Mouse (Mus musculus) cerebellum, adult (tissue): ENCODE measurements around the gene Aktip.

Experiments
- ATAC-seq: cut with Nextera tagmentation; 2 replicates; pipeline ENCODE4 v1.9.2; 2017; ENCODE audit warnings: mild to moderate bottlenecking, moderate library complexity, mixed read lengths; ENCODE audit not compliant: insufficient number of reproducible peaks, low FRiP score, low TSS enrichment

Gene Aktip

GRCm38 (mm10) chr8:91194081-91194480, 5.7 kb downstream of the Aktip start:
- ATAC-seq: no peak

- ATAC-seq: no peak
Observed at GRCm38 (mm10) chr8:91192941-91193340, 6.8 kb downstream of the Aktip start.

GRCm38 (mm10) chr8:91190816-91191340, 8.9 kb downstream of the Aktip start:
- no peak; the same call in 1 of the 2 replicates for ATAC-seq

DNA sequence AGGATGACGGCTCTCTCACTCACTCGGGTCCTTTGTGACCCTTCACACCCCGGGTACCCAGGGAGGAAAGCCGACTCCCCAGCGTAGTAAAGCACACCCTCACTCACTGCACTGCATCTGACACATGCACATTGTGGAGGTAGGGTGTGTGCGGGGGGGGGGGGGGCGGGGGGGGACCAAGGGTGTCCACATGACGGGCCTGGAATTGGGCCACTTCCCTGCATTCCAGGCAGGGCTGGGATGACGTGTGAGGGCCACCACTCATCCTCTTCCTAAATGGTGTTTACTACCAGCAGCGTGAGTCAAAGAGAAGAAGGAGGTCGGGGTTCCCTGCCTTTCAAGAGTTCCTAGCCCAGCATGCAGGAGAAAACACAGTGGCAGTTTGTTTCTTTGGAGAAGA, 11.6 kb downstream of the Aktip start:
- ATAC-seq: no peak

GRCm38 (mm10) chr8:91186372-91186771, 13.4 kb downstream of the Aktip start:
- ATAC-seq: no peak

- ATAC-seq: no peak
Observed at GRCm38 (mm10) chr8:91177708-91178107, 22.1 kb downstream of the Aktip start.

DNA sequence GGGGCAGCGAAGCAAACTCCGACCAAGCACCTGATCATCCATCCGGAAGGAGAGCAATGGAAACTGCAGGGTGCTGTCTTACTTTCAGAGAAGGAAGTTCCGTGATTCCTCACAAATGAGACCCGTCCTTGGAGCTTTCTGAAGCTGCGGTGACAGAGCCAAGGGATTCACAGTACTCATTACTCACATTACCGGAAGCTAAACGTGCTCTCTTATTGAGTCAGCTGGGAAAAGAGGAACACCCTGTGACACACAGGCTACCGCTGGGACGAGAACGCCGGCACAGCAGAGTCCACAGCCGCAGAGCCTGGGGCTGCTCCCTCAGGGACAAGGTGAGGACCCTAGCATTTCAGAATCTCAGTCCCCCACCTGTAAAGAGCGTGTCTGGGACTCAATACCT, 23.6 kb downstream of the Aktip start:
- no peak for ATAC-seq

DNA sequence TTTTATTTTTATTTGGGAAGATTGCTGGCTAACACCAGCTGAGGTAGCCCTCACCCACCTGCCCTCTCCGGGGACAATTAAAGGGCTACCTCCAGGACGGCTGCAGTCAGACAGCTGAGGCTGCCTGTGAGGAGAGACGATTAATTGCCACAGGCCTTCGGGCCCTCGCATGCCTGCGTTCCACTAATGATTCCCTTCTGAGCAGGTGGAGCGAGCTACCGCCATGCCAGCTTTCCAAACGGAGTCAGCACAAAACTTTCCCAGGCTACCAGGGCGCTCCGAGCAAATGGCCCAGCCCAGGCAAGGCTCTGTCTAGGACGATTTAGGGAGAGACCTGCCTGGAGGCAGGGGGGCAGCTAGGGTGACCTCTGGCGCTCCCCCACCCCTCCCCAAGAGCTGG, 28.2 kb downstream of the Aktip start:
- ATAC-seq: no peak

DNA sequence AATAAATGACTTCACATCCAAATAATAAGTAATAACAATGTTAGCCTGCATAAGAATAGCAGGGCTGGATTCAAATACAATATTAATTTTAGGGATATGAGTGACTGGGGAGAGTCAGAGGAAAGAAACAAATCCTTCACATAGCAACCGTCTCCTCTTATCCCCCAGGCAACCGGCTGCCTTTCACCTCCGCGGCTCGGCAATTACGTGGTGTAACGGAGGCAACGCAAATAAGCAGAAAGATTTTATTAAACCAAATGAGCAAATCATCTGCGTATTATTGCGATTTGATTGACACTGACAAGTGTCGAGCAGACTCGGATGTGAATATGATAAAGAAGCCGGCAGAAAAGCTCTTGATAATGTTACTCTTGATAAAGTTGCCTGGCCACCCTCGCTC, 28.9 kb downstream of the Aktip start:
- ATAC-seq: no peak

DNA sequence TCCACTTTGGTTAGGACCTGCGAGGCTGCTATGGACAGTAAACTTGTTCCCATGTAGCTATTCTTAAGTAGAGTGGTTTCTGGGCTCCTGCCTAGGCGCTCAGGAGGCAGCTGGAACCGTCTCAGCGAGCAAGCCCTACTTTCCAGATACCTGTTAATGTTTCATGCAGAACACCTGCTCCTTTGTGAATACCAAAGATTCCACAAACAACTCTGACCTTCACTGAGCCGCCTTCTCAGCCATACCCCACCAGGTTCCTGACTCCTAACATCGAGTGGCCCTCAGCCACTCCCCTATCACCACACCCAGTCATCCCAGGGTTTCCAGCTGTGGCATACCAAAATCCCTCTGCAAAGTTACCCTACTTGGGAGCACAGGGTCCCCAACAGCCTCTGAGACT, 29.6 kb downstream of the Aktip start:
- ATAC-seq: no peak

GRCm38 (mm10) chr8:91159959-91160800, 39.6 kb downstream of the Aktip start:
- ATAC-seq: no peak

GRCm38 (mm10) chr8:91158617-91159016, 41.2 kb downstream of the Aktip start:
- no peak for ATAC-seq

- ATAC-seq: no peak
Observed at GRCm38 (mm10) chr8:91154564-91154963, 45.2 kb downstream of the Aktip start.

DNA sequence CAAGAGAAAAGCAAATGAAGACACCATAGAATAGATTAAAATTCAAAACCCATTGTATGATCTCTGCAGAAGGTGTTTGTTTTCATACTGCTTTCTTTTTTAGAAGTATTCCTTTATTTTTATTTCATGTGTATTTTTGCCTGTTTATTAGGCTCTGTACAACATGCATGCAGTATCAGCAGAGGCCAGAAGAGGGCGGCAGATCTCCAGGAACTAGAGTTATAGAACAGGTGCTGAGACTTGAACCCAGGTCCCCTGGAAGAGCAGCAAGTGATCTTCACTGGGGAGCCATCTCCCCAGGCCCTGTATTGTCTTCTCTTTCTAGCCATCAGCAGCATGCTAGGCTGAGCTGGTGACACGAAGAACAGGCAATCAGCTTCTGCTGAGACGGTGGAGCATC, 45.9 kb downstream of the Aktip start:
- no peak for ATAC-seq

GRCm38 (mm10) chr8:91151531-91151930, 48.2 kb downstream of the Aktip start:
- no peak for ATAC-seq

GRCm38 (mm10) chr8:91149298-91149697, 50.5 kb downstream of the Aktip start:
- no peak for ATAC-seq

DNA sequence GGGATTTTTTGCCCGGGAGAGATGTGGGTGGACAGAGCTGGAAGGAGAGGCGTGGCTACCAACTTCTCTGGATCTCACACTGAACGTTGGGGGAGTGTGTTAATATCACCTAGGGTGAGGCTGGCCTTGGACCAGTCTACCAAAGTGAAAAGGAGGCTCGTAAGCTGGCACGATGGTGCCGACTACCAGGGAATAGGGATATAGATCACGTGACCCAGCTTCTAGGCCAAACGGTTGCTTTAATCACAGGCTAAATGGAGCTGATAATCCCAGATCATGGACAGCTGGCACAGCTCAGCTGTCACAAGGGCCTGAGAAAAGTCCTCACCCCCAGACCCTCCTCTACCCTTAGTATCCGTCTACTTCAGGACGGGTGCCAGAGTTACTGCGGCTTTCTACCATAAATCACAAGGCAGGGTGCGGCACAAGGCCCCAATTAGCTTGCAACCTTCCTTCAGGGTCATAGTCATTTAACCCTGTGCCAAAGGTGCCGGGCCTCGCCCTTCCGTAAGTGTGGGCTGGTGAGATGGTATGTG, 51.1 kb downstream of the Aktip start:
- ATAC-seq: no peak

DNA sequence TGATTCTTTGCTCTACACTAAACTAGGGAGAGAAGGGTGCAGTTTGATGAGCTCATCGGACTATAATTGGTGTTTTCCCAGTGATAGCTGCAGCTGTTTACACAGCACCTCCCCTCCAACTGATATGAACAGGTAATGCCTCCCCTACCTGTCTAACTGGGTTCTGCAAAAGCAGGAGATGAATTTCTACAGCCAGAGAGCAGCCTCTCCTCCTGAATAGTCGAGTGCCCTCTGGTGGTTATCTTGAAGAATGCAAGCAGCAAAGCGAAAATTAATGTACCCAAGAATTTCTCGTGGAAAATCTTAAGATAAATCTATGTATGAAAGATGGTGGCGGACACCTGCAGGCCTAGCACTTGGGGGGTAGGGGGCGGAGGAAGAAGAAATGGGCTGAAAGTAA, 52.1 kb downstream of the Aktip start:
- ATAC-seq: peak; percentile 60

DNA sequence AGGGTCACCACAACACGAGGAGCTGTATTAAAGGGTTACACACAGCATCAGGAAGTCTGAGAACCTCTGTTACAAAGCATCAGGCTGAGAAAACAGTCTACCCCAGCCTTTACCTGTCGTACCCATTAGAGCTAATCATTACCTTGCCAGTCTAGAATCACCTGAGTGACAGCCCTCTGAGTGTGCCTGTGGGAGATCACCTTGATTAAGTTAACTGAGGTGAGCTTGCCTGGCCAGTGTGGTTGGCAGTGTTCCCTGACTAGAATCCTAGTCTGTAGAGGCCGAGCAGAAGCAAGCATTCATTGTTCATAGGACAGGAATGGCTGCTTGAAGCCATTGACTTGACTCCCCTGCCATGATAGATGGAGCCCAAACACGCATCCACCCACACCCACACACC, 58.9 kb downstream of the Aktip start:
- ATAC-seq: no peak

DNA sequence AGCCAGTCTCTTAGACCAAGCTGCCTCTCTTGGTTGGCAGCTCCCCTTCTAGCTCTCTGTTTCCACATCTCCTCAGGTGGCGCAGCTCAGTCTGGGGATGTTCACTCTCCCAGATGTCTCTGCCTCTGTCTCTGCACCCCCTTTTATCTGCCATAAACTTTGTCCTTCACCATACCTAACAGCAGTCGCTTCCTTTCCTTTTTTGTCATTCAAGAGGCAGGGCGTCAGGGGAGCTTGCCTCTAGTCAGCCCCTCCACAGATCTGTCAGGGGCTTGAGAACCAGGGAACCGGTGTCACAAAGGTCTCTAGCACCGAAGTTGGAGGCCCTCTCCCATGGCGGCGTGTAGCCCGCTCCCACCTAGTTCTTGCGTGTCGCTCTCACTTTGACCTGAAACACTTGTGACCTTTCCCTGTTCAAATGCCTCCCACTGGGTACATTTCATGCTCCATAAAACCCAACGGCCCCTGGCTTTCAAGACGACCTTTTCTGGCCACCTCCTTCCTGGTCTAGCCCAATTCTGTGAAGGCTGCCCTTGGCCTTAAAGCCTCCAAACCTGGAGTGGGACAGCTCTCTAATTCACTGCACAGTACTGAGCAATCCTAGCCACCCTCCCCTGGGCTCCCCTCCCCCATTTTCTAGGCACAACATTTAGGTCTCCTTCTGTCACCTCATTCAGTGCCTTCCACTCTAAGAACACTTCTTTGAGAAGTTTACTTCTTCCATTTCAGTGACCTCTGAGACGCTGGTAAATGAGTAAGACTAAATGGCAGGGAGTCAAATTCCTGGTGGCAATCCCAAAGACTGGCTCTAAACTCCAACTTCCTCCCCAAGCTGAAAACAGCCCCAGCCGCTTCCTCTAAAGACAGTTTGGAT, 64.2 kb downstream of the Aktip start:
- ATAC-seq: no peak

DNA sequence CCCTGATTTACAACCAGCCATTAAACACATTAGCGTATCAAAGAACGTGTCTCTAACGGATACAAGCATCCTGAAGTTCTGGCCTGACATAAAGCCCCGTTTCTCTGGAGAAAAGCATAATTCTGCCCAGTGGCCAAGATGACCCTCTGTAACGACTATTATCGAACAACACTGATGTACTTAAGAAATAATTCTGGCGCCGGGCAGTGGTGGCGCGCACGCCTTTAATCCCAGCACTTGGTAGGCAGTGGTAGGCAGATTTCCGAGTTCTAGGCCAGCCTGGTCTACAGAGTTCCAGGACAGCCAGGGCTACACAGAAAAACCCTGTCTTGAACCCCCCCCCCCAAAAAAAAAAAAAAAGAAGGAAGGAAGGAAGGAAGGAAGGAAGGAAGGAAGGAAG, 65.1 kb downstream of the Aktip start:
- no peak for ATAC-seq
